Comparison of ENCODE assay signal across 28 mouse cellular contexts in the genomic region with DNA sequence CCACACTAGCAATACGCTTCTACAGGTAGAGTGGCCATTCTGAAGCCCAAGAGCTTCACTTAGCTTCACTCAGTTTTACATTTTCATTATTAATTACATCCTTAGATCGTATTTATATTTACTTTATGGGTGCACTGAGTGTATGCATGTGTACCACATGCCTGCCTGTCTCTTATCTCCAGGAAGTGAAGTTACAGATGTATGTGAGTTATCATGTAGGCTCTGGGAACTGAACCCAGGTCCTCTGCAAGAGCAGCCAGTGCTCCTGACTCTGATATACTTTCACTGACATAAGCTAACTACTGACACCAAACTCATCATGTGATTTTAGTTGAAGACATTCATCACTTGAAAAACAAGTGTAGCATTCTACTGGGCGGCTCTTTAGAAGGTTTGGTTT.
"Had no signal": no experiment of that assay in that cellular context is flagged by ENCODE, and none has a peak within 500 bp of the region (broad histone marks: within the 10 kb centered on the region; RNA-seq: fewer than 3 reads in every experiment).

No protein-coding gene starts in this region.

- H3K9me3 ChIP-seq: embryonic facial prominence, embryonic 10.5 days; embryonic facial prominence, embryonic 12.5 days; embryonic facial prominence, embryonic 13.5 days; embryonic facial prominence, embryonic 15.5 days; forebrain, embryonic 10.5 days; forebrain, embryonic 12.5 days; forebrain, embryonic 13.5 days; forebrain, embryonic 15.5 days had no signal

- DNase-seq: cerebellum, adult 8-10 months; cerebellum, adult 9-10 months; cerebellum, adult 9-11 months; cerebellum, postnatal 10 days; cerebellum, postnatal 14 days; cerebellum, postnatal 25 days; cerebellum, postnatal 36 days; embryo, embryonic 11 days; forebrain, postnatal 0 days; gastrocnemius, adult 2 months; gastrocnemius, postnatal 10 days; gastrocnemius, postnatal 14 days; gastrocnemius, postnatal 25 days; gastrocnemius, postnatal 36 days; heart, adult 11 months; heart, adult 18-20 months; heart, adult 2 months had no signal

- H3K9ac ChIP-seq: embryonic facial prominence, embryonic 12.5 days; embryonic facial prominence, embryonic 13.5 days; embryonic facial prominence, embryonic 15.5 days; forebrain, embryonic 12.5 days; forebrain, embryonic 13.5 days; forebrain, embryonic 15.5 days; forebrain, postnatal 0 days had no signal

- ATAC-seq: forebrain, embryonic 13.5 days; forebrain, embryonic 14.5 days; forebrain, embryonic 15.5 days; forebrain, embryonic 16.5 days; forebrain, postnatal 0 days had no signal

- H3K4me2 ChIP-seq: embryonic facial prominence, embryonic 12.5 days; embryonic facial prominence, embryonic 13.5 days; embryonic facial prominence, embryonic 15.5 days; forebrain, embryonic 12.5 days; forebrain, embryonic 13.5 days; forebrain, embryonic 15.5 days had no signal

- H3K27ac ChIP-seq: embryonic facial prominence, embryonic 10.5 days; embryonic facial prominence, embryonic 12.5 days; embryonic facial prominence, embryonic 13.5 days; embryonic facial prominence, embryonic 15.5 days; forebrain, embryonic 10.5 days; forebrain, embryonic 12.5 days; forebrain, embryonic 13.5 days; forebrain, embryonic 15.5 days; gastrocnemius, adult 2 months; heart, adult 2 months had no signal

- H3K4me1 ChIP-seq: embryonic facial prominence, embryonic 10.5 days; embryonic facial prominence, embryonic 12.5 days; embryonic facial prominence, embryonic 13.5 days; embryonic facial prominence, embryonic 15.5 days; forebrain, embryonic 10.5 days; forebrain, embryonic 12.5 days; forebrain, embryonic 13.5 days; forebrain, embryonic 15.5 days had no signal

- H3K27me3 ChIP-seq: embryonic facial prominence, embryonic 12.5 days; embryonic facial prominence, embryonic 13.5 days; embryonic facial prominence, embryonic 15.5 days; forebrain, embryonic 12.5 days; forebrain, embryonic 13.5 days; forebrain, embryonic 15.5 days had no signal

- H3K36me3 ChIP-seq: embryonic facial prominence, embryonic 12.5 days; embryonic facial prominence, embryonic 13.5 days; embryonic facial prominence, embryonic 15.5 days; forebrain, embryonic 12.5 days; forebrain, embryonic 15.5 days had no signal

- H3K4me3 ChIP-seq: embryonic facial prominence, embryonic 10.5 days; embryonic facial prominence, embryonic 12.5 days; embryonic facial prominence, embryonic 13.5 days; embryonic facial prominence, embryonic 15.5 days; erythroblast, embryonic 14.5 days; forebrain, embryonic 10.5 days; forebrain, embryonic 12.5 days; forebrain, embryonic 13.5 days; forebrain, embryonic 15.5 days; gastrocnemius, adult 2 months; heart, adult 2 months had no signal
